Mouse (Mus musculus) olfactory bulb, adult 2 months (tissue): Measurements from ENCODE around the gene Zbtb32.

ENCODE experiments used
- CTCF ChIP-seq: fragments of 200-500 bp; IDR thresholded peaks from 2 replicates; pipeline ENCODE4 v1.5.1; 2012; ENCODE audit warnings: low read depth, mild to moderate bottlenecking, low read length, moderate library complexity; ENCODE audit not compliant: insufficient read depth
- POLR2A ChIP-seq: fragments of 200-500 bp; IDR thresholded peaks from 2 replicates; pipeline ENCODE4 v1.6.1; 2012; ENCODE audit warnings: mild to moderate bottlenecking, low read depth, low read length, moderate library complexity; ENCODE audit not compliant: insufficient read depth

DNA sequence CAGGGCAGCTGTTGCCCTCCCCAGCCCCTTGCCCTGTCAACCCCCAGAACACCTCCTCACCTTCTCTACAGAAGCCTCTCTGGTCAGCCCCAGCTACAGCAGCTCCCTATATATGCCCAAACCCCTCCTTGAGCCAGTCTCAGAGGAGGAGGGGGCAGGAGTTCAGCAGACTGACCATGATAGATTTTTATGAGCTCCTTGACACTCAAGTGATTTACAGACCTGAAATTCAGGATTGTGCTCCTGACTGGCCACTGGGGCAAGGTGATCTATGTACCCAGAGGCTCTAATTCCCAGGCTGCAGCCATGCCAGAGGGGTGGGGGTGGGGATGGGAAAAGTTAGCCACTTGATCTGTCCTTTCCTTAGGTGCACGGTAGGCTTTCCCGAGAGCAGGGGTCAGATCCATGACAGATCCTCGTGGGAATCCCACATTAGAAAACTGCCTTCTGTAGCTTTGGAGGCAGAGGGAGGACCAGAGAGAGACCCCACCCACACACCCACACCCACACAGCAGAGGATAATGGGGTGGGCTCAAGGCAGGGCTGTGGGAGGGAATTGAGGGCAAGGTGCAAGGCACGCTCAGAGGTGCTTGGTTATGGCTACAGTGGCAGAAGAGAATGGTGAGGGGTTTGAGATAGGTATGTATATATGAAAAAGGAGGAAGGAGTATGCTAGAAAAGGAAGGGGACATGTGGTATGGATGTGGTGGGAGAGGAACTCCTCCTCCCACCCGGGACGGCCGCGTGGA, 14.1 kb upstream of the Zbtb32 start, which contains the start of gene Upk1a:
- TF ChIP-seq POLR2A (no peak), CTCF (no peak)
